Mouse (Mus musculus) lung, postnatal 0 days (tissue): ENCODE measurements around the gene Mn1.

Source experiments
- CTCF ChIP-seq: IDR thresholded peaks from 2 replicates; pipeline ENCODE4 v1.5.1; 2016; ENCODE audit warnings: antibody characterized with exemption, mild to moderate bottlenecking
- EP300 ChIP-seq: IDR thresholded peaks from 2 replicates; pipeline ENCODE4 v1.6.1; 2016; ENCODE audit warnings: antibody characterized with exemption, mild to moderate bottlenecking, control low read depth

- TF ChIP-seq EP300 (no peak), CTCF (no peak)
Measured at GRCm38 (mm10) chr5:111449700-111450099, 32.5 kb downstream of the Mn1 start.
